Mouse (Mus musculus): ENCODE measurements around the gene Acoxl.

Gene Acoxl

DNA sequence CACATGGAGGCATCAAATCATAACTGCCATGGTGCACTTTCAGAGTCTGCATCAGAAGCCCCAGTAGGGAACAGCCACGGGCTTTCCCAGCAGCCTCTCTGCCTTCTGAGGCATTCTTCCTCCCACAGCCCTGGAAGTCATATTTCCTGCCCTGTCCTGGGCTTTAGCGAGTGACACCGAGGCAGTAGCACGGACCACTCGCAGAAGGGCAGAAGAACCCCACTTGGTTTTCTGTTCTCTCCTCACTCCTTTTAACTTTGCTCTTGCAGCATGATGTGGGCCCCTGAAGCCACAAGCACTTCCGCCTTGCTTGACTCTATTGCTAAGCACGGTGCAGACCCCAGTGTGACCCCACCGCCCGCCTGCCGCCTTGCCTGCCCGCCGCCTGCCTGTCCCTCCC is 189.0 kb downstream of the Acoxl start:
- no peak for TF ChIP-seq GATA4 (IDR thresholded peaks at IDR 0.05; ENCODE audit: insufficient replicate concordance, low read length)

DNA sequence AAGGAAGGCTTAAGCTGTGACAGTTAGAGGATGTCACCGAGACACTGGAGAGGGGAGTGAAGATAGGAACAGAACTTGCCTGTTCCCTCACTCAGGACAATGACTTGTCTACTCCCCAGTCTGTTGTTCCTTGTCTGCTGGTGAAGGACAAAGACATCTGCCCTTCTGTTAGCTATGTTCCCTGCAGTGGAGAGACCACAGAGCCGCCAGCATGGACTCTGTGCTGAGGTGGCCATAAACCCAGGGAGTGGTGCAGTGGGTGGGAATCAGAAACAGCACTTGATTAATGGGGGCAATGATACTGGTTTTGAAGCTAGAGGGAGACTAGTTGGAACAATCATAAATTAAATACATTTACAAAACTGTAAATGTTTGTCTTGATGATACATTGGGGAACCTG is 191.3 kb downstream of the Acoxl start:
- no peak for TF ChIP-seq GATA4 (IDR thresholded peaks at IDR 0.05; ENCODE audit: insufficient replicate concordance, low read length)

DNA sequence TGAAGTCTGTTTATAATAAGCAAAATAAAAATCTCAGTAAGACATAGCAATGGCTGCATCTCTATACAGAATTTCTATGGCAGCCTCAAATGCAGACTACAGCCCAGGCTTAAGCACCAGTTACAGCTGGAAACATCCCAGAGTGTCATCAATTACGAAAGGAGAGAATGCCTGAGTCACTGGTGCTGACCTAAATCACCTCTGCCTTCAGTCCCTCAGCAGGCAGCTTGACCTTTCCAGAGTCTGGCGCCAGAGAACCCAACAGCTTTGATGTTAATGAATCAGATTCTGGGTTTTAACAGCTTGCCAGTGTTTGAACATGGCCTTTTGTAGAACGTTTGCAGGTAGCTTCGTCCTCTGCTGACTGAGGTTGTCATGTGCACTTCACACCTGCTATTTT is 193.4 kb downstream of the Acoxl start:
- TF ChIP-seq GATA4 (IDR thresholded peaks at IDR 0.05; ENCODE audit: insufficient replicate concordance, low read length) = no peak

DNA sequence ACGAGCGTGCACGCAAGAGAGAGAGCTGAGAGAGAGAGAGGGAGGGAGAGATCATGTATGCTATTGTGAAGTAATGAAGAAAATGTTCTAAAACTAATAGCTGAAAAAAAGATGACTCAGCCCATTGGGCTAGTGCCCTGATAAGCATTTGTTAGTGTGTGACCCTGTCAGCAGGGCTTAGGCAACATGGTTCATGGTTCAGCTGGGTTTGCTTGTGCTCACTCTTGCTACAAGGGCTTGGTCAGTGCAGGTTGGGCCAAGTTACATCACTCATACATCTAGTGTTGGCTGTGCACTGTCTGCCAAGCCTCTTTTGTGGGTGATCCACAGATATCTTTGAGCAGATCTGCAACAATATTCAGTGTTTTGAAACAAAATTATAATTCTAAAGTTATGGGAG is 194.8 kb downstream of the Acoxl start:
- peak; percentile 63; the same call in 1 of the 2 replicates for TF ChIP-seq GATA4 (IDR thresholded peaks at IDR 0.05; ENCODE audit: insufficient replicate concordance, low read length)

DNA sequence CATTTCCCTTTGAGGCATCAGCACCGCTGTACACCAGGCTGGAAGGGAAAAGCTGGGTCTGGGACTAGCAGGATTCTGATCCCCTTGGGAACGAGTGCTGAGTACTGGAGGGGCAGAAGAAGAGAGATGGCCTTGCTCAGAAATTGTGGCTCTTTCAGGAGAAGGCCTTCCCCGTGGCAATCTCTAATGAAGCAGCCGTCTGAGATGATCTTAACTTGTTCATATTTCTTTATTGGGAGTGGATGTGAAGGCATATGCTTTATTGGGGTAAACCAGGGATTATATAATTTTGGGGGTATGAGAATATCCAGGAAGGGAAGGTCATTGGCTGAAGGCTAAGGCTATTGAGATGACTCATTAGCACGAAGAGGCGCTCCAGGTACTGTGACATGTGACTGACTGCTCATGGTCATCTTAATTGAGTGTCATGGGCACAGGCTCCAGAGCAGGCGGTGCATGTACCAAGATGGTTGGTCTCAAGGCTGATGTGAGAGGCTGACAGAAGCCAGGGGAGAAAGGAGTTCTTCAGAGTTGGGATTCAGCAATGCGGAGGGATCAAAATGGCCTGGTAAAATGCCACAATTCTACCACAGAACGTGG is 195.5 kb downstream of the Acoxl start:
- TF ChIP-seq GATA4 (IDR thresholded peaks at IDR 0.05; ENCODE audit: insufficient replicate concordance, low read length) = no peak

GRCm38 (mm10) chr2:128038259-128038890 is 199.7 kb downstream of the Acoxl start:
- TF ChIP-seq GATA4 (IDR thresholded peaks at IDR 0.05; ENCODE audit: insufficient replicate concordance, low read length) = no peak

- no peak for TF ChIP-seq GATA4 (IDR thresholded peaks at IDR 0.05; ENCODE audit: insufficient replicate concordance, low read length)
Measured at GRCm38 (mm10) chr2:128041066-128041750, 202.5 kb downstream of the Acoxl start.

DNA sequence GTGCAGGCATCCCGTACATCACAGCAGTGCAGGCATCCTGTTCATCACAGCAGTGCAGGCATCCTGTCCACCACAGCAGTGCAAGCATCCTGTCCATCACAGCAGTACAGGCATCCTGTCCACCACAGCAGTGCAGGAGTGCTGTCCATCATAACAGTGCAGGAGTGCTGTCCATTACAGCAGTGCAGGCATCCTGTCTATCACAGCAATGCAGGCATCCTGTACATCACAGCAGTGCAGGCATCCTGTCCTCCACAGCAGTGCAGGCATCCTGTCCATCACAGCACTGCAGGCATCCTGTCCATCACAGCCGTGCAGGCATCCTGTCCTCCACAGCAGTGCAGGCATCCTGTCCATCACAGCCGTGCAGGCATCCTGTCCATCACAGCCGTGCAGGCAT is 207.8 kb downstream of the Acoxl start:
- TF ChIP-seq GATA4 (IDR thresholded peaks at IDR 0.05; ENCODE audit: insufficient replicate concordance, low read length) = no peak

- no peak for TF ChIP-seq GATA4 (IDR thresholded peaks at IDR 0.05; ENCODE audit: insufficient replicate concordance, low read length)
Measured at GRCm38 (mm10) chr2:128054905-128055304, 216.2 kb downstream of the Acoxl start.

DNA sequence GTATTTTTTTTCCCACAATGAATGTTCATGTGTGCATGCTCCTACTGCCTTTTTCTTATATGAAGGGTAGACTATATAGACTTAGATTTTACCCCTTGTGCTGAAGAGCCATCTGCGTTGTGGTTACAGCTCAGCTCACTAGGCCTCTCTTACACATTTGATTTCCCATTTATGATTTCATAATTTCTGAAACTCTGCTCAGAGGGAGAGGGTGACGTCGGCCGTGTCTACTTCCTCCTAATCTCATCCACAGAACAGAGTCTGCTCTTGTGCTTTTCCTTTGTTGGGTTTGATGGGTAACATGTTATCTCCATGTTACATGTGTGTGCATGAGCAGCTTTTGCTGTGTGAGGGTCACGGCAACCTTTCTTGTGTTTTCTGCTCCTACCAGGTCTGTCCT is 219.2 kb downstream of the Acoxl start:
- TF ChIP-seq GATA4 (IDR thresholded peaks at IDR 0.05; ENCODE audit: insufficient replicate concordance, low read length) = no peak

- TF ChIP-seq GATA4 (IDR thresholded peaks at IDR 0.05; ENCODE audit: insufficient replicate concordance, low read length) = no peak
Measured at GRCm38 (mm10) chr2:128058627-128059026, 220.0 kb downstream of the Acoxl start.

GRCm38 (mm10) chr2:128060213-128060612 is 221.5 kb downstream of the Acoxl start:
- TF ChIP-seq GATA4 (IDR thresholded peaks at IDR 0.05; ENCODE audit: insufficient replicate concordance, low read length) = no peak

DNA sequence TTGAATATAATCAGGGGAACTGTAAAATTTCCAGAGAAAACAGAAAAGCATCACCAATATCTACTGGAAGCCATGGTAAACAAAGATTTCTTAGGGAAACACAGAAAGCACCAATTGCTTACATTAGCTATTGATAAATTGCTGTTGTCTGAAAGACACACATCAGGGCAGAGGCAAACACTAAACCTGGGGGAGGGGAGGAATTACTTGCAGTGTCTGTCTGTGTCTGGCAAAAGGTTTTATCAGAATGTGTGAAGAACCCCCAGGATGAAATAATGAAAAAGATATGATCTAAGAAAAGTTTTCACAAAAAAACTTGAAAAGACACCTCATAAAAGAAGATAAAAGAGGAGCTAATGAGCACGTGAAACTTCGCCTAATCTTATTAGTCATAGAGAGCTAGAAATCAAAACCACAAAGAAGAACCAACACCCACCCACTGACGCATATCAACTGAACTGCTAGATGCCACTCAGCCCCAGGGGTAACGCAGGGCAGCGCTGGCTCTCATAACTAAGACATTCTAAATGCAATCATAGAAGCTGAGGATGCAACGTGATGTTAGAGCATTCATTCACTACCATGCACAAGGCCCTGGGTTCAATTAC is 222.1 kb downstream of the Acoxl start:
- no peak for TF ChIP-seq GATA4 (IDR thresholded peaks at IDR 0.05; ENCODE audit: insufficient replicate concordance, low read length)

DNA sequence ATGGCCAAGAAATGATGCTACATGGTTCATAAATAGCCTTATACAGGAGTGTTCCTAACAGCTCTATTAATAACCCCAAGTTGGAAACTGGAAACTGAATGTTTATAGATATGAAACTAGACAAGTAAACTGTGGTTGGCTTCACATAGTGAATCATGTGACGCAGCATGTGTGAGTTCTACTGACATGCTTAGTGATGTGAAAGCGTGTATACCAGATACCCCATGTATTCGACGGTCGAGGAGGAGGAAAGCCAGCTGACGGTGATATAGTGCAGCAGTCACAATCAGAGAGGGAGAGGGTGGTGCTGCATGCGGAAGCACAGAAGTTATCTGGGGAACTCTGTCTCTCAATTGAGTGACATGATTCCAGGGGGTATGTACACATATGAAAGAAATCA is 222.8 kb downstream of the Acoxl start:
- no peak for TF ChIP-seq GATA4 (IDR thresholded peaks at IDR 0.05; ENCODE audit: insufficient replicate concordance, low read length)

DNA sequence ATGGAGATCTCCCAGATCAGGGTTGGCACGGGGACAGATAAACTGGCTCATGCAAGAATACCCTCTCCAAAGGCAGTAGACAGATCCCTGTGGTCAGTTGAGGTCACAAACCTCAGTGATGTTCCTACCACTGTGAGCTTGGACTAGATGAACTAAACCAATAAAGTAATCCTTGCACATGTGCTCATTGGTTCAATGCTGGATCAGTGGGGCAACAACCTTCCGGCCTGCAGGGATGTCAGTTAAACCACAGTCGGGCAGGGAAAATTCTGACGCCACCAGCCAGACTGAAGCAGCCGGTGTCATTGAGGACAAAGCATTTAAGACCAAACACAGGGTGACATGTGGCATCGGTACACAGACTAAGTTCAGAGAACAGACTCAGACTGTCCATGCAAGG is 224.1 kb downstream of the Acoxl start:
- no peak for TF ChIP-seq GATA4 (IDR thresholded peaks at IDR 0.05; ENCODE audit: insufficient replicate concordance, low read length)

DNA sequence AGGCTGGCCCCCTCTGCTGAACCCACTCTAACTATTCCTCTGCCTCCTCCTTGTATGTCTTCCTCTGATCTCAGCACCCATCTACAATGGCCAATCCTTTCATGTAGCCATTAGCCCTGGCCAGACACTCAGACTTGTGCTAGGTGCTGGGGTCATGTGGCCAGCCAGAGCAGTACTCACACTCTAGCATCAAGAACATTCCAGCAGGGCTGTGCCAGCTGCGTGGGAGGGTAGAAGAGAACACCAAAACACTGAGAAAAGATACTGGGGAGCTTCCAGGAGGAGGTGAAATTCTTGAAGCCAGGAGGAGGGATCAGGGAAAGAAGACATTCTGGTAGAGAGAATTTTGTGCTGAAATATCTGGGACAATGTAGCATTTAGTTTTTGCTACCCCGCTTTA is 226.3 kb downstream of the Acoxl start:
- no peak for TF ChIP-seq GATA4 (IDR thresholded peaks at IDR 0.05; ENCODE audit: insufficient replicate concordance, low read length)

All from liver, adult (tissue).